Mouse (Mus musculus) mesoderm, embryonic 11.5 days (tissue): ENCODE results near the gene Utp15.

Experiments
- DNase-seq: peaks from one replicate; pipeline ENCODE4 v3.0.0-alpha.2; 2012; ENCODE audit warnings: low read depth, low spot score

Utp15 gene

GRCm38 (mm10) chr13:98249594-98249993 is 13.2 kb downstream of the Utp15 start:
- no peak for DNase-seq

- DNase-seq: no peak
Measured at GRCm38 (mm10) chr13:98245386-98245785, 17.5 kb downstream of the Utp15 start.

- DNase-seq: peak; percentile 13
Measured at GRCm38 (mm10) chr13:98244571-98245350, 18.1 kb downstream of the Utp15 start.

GRCm38 (mm10) chr13:98241531-98242282 is 21.1 kb downstream of the Utp15 start:
- no peak for DNase-seq

GRCm38 (mm10) chr13:98239978-98240641 is 22.7 kb downstream of the Utp15 start:
- peak; percentile 77 for DNase-seq

GRCm38 (mm10) chr13:98235451-98235850 is 27.4 kb downstream of the Utp15 start:
- DNase-seq: no peak

- no peak for DNase-seq
Measured at GRCm38 (mm10) chr13:98230511-98230910, 32.3 kb downstream of the Utp15 start.

- DNase-seq: no peak
Measured at GRCm38 (mm10) chr13:98226225-98226624, 36.6 kb downstream of the Utp15 start.

GRCm38 (mm10) chr13:98222848-98223247 is 40.0 kb downstream of the Utp15 start:
- peak; percentile 47 for DNase-seq

- DNase-seq: no peak
Measured at GRCm38 (mm10) chr13:98210137-98210536, 52.7 kb downstream of the Utp15 start.

GRCm38 (mm10) chr13:98208842-98209241 is 54.0 kb downstream of the Utp15 start:
- peak; percentile 52 for DNase-seq

- DNase-seq: no peak
Measured at GRCm38 (mm10) chr13:98206546-98206870, 56.3 kb downstream of the Utp15 start.

GRCm38 (mm10) chr13:98205771-98206545 is 56.9 kb downstream of the Utp15 start, which contains the start of gene Arhgef28:
Arhgef28 (minus strand) TSS chr13:98206439.
- peak; percentile 63 for DNase-seq

GRCm38 (mm10) chr13:98205111-98205510 is 57.7 kb downstream of the Utp15 start:
- peak; percentile 53 for DNase-seq

GRCm38 (mm10) chr13:98204371-98204770 is 58.5 kb downstream of the Utp15 start:
- no peak for DNase-seq

GRCm38 (mm10) chr13:98201436-98201835 is 61.4 kb downstream of the Utp15 start:
- no peak for DNase-seq
